Mouse (Mus musculus) bone marrow macrophage, adult 2 months (primary cell): Measurements from ENCODE around the gene Basp1. TPM values are rescaled to one million over a fixed set of nuclear protein-coding genes. Genes with fewer than 3 reads are reported as not detected.

Experiments
- H3K27ac ChIP-seq: 2 replicates; pipeline ENCODE4 v1.5.1; 2012; ENCODE audit warnings: low read depth, low read length; ENCODE audit not compliant: insufficient read depth
- H3K4me1 ChIP-seq: 2 replicates; pipeline ENCODE4 v1.6.1; 2012; ENCODE audit warnings: low read length; ENCODE audit not compliant: control insufficient read depth, insufficient read depth
- H3K4me3 ChIP-seq: 2 replicates; pipeline ENCODE4 v1.5.1; 2012; ENCODE audit warnings: mild to moderate bottlenecking, low read length, moderate library complexity; ENCODE audit not compliant: insufficient read depth
- CTCF ChIP-seq: IDR thresholded peaks from 2 replicates; pipeline ENCODE4 v1.5.1; 2012; ENCODE audit warnings: low read depth, mild to moderate bottlenecking, low read length, moderate library complexity
- POLR2A ChIP-seq: IDR thresholded peaks from 2 replicates; pipeline ENCODE4 v1.6.1; 2012; ENCODE audit warnings: mild to moderate bottlenecking, low read depth, low read length, borderline replicate concordance
- polyA plus RNA-seq: library from polyadenylated mRNA; stranded (reverse); fragments of >200 nt; gene quantifications from 2 replicates; pipeline ENCODE4 v1.2.4, GENCODE M21; 2012; ENCODE audit not compliant: missing spikeins, insufficient read depth, insufficient read length

Basp1 gene
- polyA plus RNA-seq, 1 experiment = 240 TPM

DNA sequence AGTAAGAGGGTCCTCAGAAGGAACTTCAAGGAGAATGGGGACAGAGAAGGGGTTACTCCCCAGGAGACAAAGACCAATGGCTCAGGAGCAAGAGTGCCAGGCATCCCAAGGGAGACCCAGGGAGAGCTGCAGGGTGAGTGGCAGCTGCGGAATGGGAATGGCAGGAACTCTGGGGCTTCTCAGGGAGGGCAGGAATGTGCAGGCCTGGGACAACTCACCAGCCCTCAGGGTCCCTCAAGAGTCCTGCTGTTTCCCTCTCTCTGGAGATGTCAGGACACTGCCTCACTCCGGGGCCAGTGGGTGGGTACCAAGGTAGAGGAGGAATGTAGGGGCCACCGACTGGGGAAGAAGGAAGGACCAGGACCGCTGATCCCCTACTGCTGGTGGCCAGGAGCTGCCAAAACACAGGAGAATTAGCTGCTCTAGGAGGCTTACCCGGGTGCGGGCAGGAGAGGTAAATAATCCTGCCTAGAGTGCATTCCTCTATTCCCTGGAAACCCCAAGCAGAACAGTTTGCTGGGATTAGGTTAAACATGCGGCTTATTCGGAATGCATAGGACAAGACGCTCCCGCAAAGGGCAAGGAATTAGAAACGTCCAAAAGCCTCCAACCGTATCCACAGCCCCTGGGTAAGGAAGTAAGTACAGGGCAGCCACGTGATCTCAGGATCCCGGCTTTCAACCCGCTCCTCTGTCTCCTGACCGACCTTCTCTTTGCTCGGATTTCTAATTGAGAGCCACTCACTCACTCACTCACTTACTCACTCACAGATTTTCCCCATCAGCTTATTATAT lies 32.0 kb upstream of the Basp1 start:
- Histone ChIP-seq H3K27ac (no peak overlapping the region), H3K4me3 (no peak overlapping the region), H3K4me1 (peaks cover 2% of the 10 kb centered on the region)
- TF ChIP-seq CTCF (no peak), POLR2A (no peak)

GRCm38 (mm10) chr15:25444208-25444607 lies 30.6 kb upstream of the Basp1 start:
- H3K4me1 ChIP-seq = peaks cover 2% of the 10 kb centered on the region

GRCm38 (mm10) chr15:25443140-25443790 lies 29.7 kb upstream of the Basp1 start:
- peaks cover 2% of the 10 kb centered on the region for H3K4me1 ChIP-seq
- TF ChIP-seq CTCF (no peak), POLR2A (no peak)
- H3K4me3 ChIP-seq = no peak overlapping the region
- no peak overlapping the region for H3K27ac ChIP-seq

More at GRCm38 (mm10) chr15:25444208-25444607, 30.6 kb upstream of the Basp1 start:
- TF ChIP-seq POLR2A = no peak
- Histone ChIP-seq H3K4me3 (no peak overlapping the region), H3K27ac (no peak overlapping the region)

DNA sequence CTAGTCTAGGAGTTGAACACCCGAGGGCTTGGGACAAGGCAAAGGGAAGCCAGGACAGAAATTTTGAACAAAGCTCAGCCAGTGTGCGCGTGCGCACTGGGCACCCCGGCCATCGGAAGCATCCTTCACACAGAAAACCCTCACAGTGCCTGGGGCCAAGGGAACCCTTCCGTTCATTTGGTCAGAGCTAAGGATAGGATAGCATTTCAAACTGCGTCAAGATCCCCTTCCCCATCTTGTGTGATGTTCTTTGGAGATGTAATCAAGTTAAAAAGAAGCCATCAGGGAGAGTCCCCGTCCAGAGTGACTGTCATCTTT lies 28.3 kb upstream of the Basp1 start:
- no peak for TF ChIP-seq CTCF
- TF ChIP-seq POLR2A = no peak
- Histone ChIP-seq H3K4me1 (peaks cover 2% of the 10 kb centered on the region), H3K4me3 (no peak overlapping the region), H3K27ac (no peak overlapping the region)

- TF ChIP-seq CTCF (no peak), POLR2A (no peak)
- Histone ChIP-seq H3K4me3 (peak overlapping the region; percentile 42; the same call in 1 of the 2 replicates), H3K4me1 (peaks cover 2% of the 10 kb centered on the region), H3K27ac (0 out of 2 replicates have a peak overlapping the region, but pooled peaks have one; percentile 30)
These were observed 27.7 kb upstream of the Basp1 start for GRCm38 (mm10) chr15:25440991-25441867.

DNA sequence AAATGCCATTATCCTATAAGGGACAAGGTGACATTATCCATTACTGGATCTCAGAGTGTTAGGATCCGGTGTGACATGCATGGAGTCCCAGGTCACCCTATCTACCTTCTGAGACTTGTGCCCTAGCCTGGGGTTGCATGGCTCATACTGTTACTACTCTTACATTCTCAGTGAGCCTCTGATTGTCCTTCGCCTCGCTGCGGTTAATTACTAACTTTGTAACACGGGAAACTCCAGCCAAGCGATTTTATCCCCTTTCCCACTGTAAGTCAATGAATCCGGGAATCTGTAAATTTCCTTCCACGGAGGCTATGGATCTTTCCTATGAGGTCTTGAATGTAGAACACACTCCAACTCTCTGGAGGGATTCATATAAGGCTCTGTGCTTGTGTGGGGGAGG lies 26.8 kb upstream of the Basp1 start:
- no peak overlapping the region for H3K27ac ChIP-seq
- no peak overlapping the region for H3K4me3 ChIP-seq
- H3K4me1 ChIP-seq = peaks cover 2% of the 10 kb centered on the region
- TF ChIP-seq CTCF (no peak), POLR2A (no peak)

DNA sequence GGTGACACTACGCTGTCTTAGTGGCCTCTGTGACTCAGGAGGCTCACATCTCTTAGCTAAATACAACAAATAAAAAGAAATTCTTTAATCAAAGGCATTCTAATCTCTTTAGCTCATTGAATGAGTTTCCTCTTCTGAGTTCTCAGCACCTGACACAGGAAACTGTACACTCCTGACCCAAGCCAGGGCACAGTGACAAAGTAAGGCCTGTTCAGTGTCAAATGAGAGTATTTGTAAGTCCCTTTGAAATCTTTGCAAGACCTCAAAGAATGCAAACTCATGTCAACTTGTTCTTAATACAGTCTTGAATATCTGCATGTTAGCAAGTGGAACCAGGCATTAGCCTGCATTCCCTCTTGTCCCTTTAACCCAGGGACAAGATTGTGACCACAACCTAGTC lies 18.8 kb upstream of the Basp1 start:
- Histone ChIP-seq H3K4me1 (peaks cover 2% of the 10 kb centered on the region; the same call in 1 of the 2 replicates), H3K27ac (no peak overlapping the region), H3K4me3 (no peak overlapping the region)
- TF ChIP-seq POLR2A = no peak
- TF ChIP-seq CTCF = no peak

GRCm38 (mm10) chr15:25430167-25430566 lies 16.6 kb upstream of the Basp1 start:
- H3K4me3 ChIP-seq = no peak overlapping the region
- H3K27ac ChIP-seq = no peak overlapping the region
- peaks cover 2% of the 10 kb centered on the region; the same call in 1 of the 2 replicates for H3K4me1 ChIP-seq
- TF ChIP-seq CTCF (no peak), POLR2A (no peak)

DNA sequence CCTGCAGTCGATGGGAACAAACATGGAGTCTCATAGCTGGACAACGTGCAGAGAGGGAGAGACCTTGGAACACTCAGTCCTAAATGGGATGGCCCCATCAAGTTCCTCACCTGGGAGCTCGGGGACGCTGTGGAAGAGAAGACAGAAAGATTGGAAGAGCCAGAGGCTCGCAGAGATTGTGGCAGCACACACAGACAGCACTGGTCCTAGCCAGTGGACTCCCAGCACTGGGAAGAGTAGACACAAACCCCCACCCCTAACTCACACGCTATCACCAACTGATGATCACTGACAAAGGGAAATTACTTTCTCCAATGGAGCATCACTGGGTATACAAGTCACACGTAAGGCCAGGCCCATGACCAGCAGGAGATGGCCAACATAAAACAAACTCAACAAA lies 15.4 kb upstream of the Basp1 start:
- Histone ChIP-seq H3K27ac (no peak overlapping the region), H3K4me1 (peaks cover 2% of the 10 kb centered on the region; the same call in 1 of the 2 replicates), H3K4me3 (no peak overlapping the region)
- TF ChIP-seq POLR2A (no peak), CTCF (no peak)

- no peak overlapping the region for H3K27ac ChIP-seq
- TF ChIP-seq POLR2A (no peak), CTCF (no peak)
- no peak overlapping the region for H3K4me3 ChIP-seq
- H3K4me1 ChIP-seq = peaks cover 2% of the 10 kb centered on the region; the same call in 1 of the 2 replicates
These were observed 15.0 kb upstream of the Basp1 start for GRCm38 (mm10) chr15:25428551-25428950.
